Mouse (Mus musculus): Measurements from ENCODE around the gene Stac. TPM values are rescaled to one million over a fixed set of nuclear protein-coding genes. Genes with fewer than 3 reads are reported as not detected.

Gene Stac
- polyA plus RNA-seq, 1 experiment = 1.4 TPM

DNA sequence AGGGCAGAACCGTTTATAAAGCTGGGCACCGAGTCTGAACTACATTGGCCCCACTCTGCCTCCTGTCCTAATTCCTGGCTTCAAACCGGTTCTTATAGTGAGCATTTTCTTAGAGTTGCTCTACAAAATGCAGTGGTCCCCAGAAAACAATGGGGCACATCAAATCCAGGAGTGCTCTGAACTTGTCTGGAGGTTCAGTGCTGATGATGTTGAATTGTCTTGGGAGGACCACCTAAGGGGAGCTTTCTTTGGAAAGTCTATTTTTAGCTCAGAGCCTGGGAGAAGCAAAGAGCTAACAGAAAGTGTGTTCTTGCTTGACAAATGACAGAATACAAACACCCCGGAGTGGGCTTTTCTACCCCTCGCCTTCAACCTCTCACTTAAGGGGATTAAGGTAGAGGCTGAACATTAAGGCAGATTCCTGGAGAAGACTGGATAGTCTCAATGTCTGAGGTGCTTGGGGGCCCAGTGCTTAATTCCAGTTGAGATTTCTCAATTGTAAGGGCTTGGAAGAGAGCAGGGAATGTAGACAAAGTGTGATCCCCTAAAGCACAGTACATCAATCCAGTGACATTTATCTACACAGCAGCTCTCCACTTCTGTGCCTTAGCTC is 34.9 kb upstream of the Stac start:
- DNase-seq = no peak
- Histone ChIP-seq H3K36me3 (ENCODE audit: control insufficient read depth, insufficient read depth, low read length) (no peaks in the 10 kb centered on the region), H3K27me3 (ENCODE audit: control insufficient read depth, insufficient read depth, low read length) (no peaks in the 10 kb centered on the region), H3K4me1 (replicated peaks; ENCODE audit: control insufficient read depth, insufficient read depth, low read length) (no peaks in the 10 kb centered on the region), H3K4me3 (ENCODE audit: control insufficient read depth, insufficient read depth, low read length) (no peak overlapping the region), H3K27ac (ENCODE audit: control insufficient read depth, insufficient read depth, low read length) (no peak overlapping the region)
- WGBS = 76% methylated on average over 5 of the region's 5 CpGs
- TF ChIP-seq CTCF (IDR thresholded peaks at IDR 0.05; ENCODE audit: borderline replicate concordance, control insufficient read depth, extremely low read depth, insufficient read depth, low read length, poor library complexity) (no peak), POLR2A (IDR thresholded peaks at IDR 0.05; ENCODE audit: control insufficient read depth, extremely low read depth, insufficient read depth, low read length, poor library complexity) (no peak)

DNA sequence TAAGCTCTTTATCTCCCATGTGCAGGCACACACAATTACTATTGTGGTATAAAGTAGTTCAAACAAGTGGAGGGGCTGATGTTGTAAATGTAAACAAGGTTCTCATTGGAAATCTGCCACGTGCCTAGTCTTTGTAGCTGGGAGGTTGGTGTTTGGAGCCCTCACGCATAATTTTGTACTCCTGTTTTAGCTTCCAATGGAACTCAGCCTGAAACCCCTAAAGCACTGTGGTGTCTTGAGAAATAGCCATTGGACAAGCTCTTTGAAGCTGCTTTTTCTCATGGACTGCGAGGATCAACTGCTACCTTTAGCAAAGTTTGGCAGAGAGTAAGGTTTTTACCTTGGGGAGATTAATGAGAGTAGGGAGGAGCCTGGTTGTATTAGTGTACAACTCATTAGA is 24.3 kb upstream of the Stac start:
- no peaks in the 10 kb centered on the region for H3K36me3 ChIP-seq (ENCODE audit: control insufficient read depth, insufficient read depth, low read length)
- H3K27ac ChIP-seq (ENCODE audit: control insufficient read depth, insufficient read depth, low read length) = no peak overlapping the region
- no peak overlapping the region for H3K4me3 ChIP-seq (ENCODE audit: control insufficient read depth, insufficient read depth, low read length)
- TF ChIP-seq CTCF (IDR thresholded peaks at IDR 0.05; ENCODE audit: borderline replicate concordance, control insufficient read depth, extremely low read depth, insufficient read depth, low read length, poor library complexity) = no peak
- no peak for TF ChIP-seq POLR2A (IDR thresholded peaks at IDR 0.05; ENCODE audit: control insufficient read depth, extremely low read depth, insufficient read depth, low read length, poor library complexity)
- no peaks in the 10 kb centered on the region for H3K4me1 ChIP-seq (replicated peaks; ENCODE audit: control insufficient read depth, insufficient read depth, low read length)
- H3K27me3 ChIP-seq (ENCODE audit: control insufficient read depth, insufficient read depth, low read length) = no peaks in the 10 kb centered on the region
- no peak for DNase-seq
- 74% methylated on average over 3 of the region's 3 CpGs for WGBS

DNA sequence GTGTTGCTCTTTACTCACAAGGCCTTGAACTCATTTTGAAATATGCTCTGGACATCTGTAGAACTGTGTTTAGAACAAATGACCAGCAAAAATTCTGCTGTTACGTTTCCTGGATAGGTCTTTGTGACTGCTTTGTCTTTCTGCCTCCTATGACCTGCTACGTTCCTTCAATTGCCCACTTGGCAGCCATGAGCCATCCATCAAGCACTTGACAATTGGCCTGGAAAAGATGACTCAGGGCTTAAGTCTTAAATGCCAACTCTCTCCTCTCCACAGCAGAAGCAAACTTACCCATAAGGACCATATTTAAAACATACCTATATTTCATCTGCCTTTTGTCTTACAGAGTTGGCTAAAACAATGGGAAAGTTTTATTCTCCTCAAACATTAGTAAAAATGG is 10.0 kb upstream of the Stac start:
- Histone ChIP-seq H3K36me3 (ENCODE audit: control insufficient read depth, insufficient read depth, low read length) (no peaks in the 10 kb centered on the region), H3K4me3 (ENCODE audit: control insufficient read depth, insufficient read depth, low read length) (no peak overlapping the region), H3K4me1 (replicated peaks; ENCODE audit: control insufficient read depth, insufficient read depth, low read length) (no peaks in the 10 kb centered on the region), H3K27ac (ENCODE audit: control insufficient read depth, insufficient read depth, low read length) (no peak overlapping the region), H3K27me3 (ENCODE audit: control insufficient read depth, insufficient read depth, low read length) (no peaks in the 10 kb centered on the region)
- DNase-seq = no peak
- WGBS = 61% methylated on average over 2 of the region's 2 CpGs
- TF ChIP-seq CTCF (IDR thresholded peaks at IDR 0.05; ENCODE audit: borderline replicate concordance, control insufficient read depth, extremely low read depth, insufficient read depth, low read length, poor library complexity) (no peak), POLR2A (IDR thresholded peaks at IDR 0.05; ENCODE audit: control insufficient read depth, extremely low read depth, insufficient read depth, low read length, poor library complexity) (no peak)

DNA sequence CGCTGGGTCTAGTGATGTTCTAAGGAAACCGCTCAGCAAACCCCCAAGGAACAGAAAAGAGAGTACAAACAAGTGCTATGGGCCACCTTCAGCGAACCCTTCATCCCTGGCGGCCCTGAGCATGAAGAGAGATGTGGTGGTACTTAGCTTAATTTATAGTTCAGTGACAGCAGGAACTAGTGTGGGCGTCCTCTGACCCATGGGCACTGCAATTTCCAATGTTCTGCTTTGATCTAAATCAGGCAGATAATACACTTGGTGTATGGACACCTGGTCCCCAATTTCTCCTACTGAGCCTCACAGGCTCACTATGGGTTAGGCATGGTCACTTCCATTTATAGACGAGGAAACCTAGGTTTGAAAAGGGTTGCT is 322 bp upstream of the Stac start:
- 5% methylated on average over 6 of the region's 6 CpGs for WGBS
- H3K4me3 ChIP-seq (ENCODE audit: control insufficient read depth, insufficient read depth, low read length) = no peak overlapping the region
- no peak for DNase-seq
- TF ChIP-seq POLR2A (IDR thresholded peaks at IDR 0.05; ENCODE audit: control insufficient read depth, extremely low read depth, insufficient read depth, low read length, poor library complexity) = no peak
- no peak for TF ChIP-seq CTCF (IDR thresholded peaks at IDR 0.05; ENCODE audit: borderline replicate concordance, control insufficient read depth, extremely low read depth, insufficient read depth, low read length, poor library complexity)
- H3K27me3 ChIP-seq (ENCODE audit: control insufficient read depth, insufficient read depth, low read length) = no peaks in the 10 kb centered on the region; the same call in 1 of the 2 replicates
- no peaks in the 10 kb centered on the region for H3K4me1 ChIP-seq (replicated peaks; ENCODE audit: control insufficient read depth, insufficient read depth, low read length)
- H3K36me3 ChIP-seq (ENCODE audit: control insufficient read depth, insufficient read depth, low read length) = no peaks in the 10 kb centered on the region
- no peak overlapping the region for H3K27ac ChIP-seq (ENCODE audit: control insufficient read depth, insufficient read depth, low read length)

DNA sequence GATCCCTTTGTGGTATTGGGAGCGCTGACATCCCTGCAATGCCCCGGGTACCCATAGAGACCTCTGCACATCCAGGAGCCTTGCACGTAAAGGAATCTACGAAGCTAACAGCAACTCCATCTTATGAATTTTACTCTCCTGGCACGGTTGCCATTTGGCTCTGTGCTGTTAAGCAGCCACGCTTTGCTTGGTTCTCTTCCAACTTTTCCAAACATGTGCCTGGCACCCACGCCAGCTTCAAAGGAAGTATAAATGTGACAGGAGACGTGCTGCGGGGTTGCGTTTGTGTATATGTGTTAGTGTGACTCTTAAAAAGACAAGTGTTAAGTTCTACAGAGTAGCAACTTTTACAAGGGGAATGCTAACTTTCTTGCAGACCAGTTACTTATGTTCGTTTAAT is 1.0 kb downstream of the Stac start:
- Histone ChIP-seq H3K4me3 (ENCODE audit: control insufficient read depth, insufficient read depth, low read length) (no peak overlapping the region), H3K36me3 (ENCODE audit: control insufficient read depth, insufficient read depth, low read length) (no peaks in the 10 kb centered on the region), H3K27ac (ENCODE audit: control insufficient read depth, insufficient read depth, low read length) (no peak overlapping the region), H3K4me1 (replicated peaks; ENCODE audit: control insufficient read depth, insufficient read depth, low read length) (no peaks in the 10 kb centered on the region), H3K27me3 (ENCODE audit: control insufficient read depth, insufficient read depth, low read length) (no peaks in the 10 kb centered on the region; the same call in 1 of the 2 replicates)
- TF ChIP-seq CTCF (IDR thresholded peaks at IDR 0.05; ENCODE audit: borderline replicate concordance, control insufficient read depth, extremely low read depth, insufficient read depth, low read length, poor library complexity) (no peak), POLR2A (IDR thresholded peaks at IDR 0.05; ENCODE audit: control insufficient read depth, extremely low read depth, insufficient read depth, low read length, poor library complexity) (no peak)
- DNase-seq = no peak
- WGBS = 87% methylated on average over 11 of the region's 11 CpGs

DNA sequence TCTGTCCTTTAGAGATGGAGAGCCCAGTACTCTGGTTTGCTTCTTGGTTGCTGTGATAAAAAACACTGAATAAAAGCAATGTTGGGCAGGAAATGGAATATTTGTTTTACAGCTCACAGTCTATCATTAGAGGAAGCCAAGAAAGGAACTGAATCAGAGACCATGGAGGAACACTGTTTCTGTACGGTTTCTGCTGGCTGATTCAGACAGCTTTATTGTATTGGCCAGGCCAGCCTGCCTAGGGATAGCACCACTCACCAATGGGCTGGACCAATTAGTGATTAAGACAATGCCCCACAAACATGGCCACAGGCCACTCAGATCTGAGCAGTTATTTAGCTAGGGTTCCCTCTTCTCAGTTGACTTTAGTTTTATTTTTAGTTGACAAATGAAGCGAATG is 6.0 kb downstream of the Stac start:
- TF ChIP-seq POLR2A (IDR thresholded peaks at IDR 0.05; ENCODE audit: control insufficient read depth, extremely low read depth, insufficient read depth, low read length, poor library complexity) (no peak), CTCF (IDR thresholded peaks at IDR 0.05; ENCODE audit: borderline replicate concordance, control insufficient read depth, extremely low read depth, insufficient read depth, low read length, poor library complexity) (no peak)
- Histone ChIP-seq H3K27ac (ENCODE audit: control insufficient read depth, insufficient read depth, low read length) (no peak overlapping the region), H3K36me3 (ENCODE audit: control insufficient read depth, insufficient read depth, low read length) (no peaks in the 10 kb centered on the region), H3K4me3 (ENCODE audit: control insufficient read depth, insufficient read depth, low read length) (no peak overlapping the region), H3K4me1 (replicated peaks; ENCODE audit: control insufficient read depth, insufficient read depth, low read length) (no peaks in the 10 kb centered on the region), H3K27me3 (ENCODE audit: control insufficient read depth, insufficient read depth, low read length) (no peaks in the 10 kb centered on the region)
- 46% methylated on average over 2 of the region's 2 CpGs for WGBS
- DNase-seq = no peak

DNA sequence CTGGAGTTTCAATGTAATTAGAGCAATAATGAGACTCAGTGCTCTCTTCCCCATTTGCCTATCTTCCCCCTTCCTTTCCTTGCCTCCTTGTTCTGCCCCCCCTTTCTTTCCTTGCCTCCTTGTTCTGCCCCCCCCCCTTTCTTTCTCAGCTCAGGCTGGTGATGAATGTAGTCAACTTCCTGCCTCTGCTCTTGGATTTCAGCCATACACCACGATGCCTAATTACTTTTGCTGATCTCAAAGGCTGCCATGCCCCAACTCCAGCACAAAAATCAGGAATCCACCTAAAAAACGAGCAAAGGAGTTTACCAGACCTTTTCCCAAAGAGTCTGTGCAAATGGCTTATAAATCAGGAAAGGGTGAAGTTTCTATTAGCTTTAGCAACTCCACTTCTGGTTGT is 10.6 kb downstream of the Stac start:
- no peak overlapping the region for H3K27ac ChIP-seq (ENCODE audit: control insufficient read depth, insufficient read depth, low read length)
- H3K27me3 ChIP-seq (ENCODE audit: control insufficient read depth, insufficient read depth, low read length) = no peaks in the 10 kb centered on the region
- TF ChIP-seq CTCF (IDR thresholded peaks at IDR 0.05; ENCODE audit: borderline replicate concordance, control insufficient read depth, extremely low read depth, insufficient read depth, low read length, poor library complexity) (no peak), POLR2A (IDR thresholded peaks at IDR 0.05; ENCODE audit: control insufficient read depth, extremely low read depth, insufficient read depth, low read length, poor library complexity) (no peak)
- DNase-seq = no peak
- no peaks in the 10 kb centered on the region for H3K4me1 ChIP-seq (replicated peaks; ENCODE audit: control insufficient read depth, insufficient read depth, low read length)
- WGBS = 21% methylated on average over 2 of the region's 2 CpGs
- H3K36me3 ChIP-seq (ENCODE audit: control insufficient read depth, insufficient read depth, low read length) = no peaks in the 10 kb centered on the region
- H3K4me3 ChIP-seq (ENCODE audit: control insufficient read depth, insufficient read depth, low read length) = no peak overlapping the region

All from thymus, adult 2 months (tissue).